Mouse (Mus musculus) myocyte (in vitro differentiated cells): Measurements from ENCODE around the gene Wnt10a. TPM values are rescaled to one million over a fixed set of nuclear protein-coding genes. Genes with fewer than 3 reads are reported as not detected.

Source experiments
- H3K27me3 ChIP-seq: one replicate; pipeline ENCODE4 v1.6.1; 2011; ENCODE audit not compliant: control insufficient read depth, insufficient read depth, insufficient read length
- H3K36me3 ChIP-seq: one replicate; pipeline ENCODE4 v1.6.1; 2011; ENCODE audit not compliant: control insufficient read depth, insufficient read depth
- H3K4me2 ChIP-seq: one replicate; pipeline ENCODE4 v1.6.1; 2011; ENCODE audit warnings: low read depth, control low read depth
- H3K4me3 ChIP-seq: one replicate; pipeline ENCODE4 v1.5.1; 2011; ENCODE audit warnings: mild to moderate bottlenecking, control low read depth, moderate library complexity
- H3K79me2 ChIP-seq: one replicate; pipeline ENCODE4 v1.6.1; 2011; ENCODE audit not compliant: control insufficient read depth, insufficient read depth
- H3ac ChIP-seq: one replicate; pipeline ENCODE4 v1.6.1; 2011; ENCODE audit not compliant: control insufficient read depth, insufficient read length
- CEBPB ChIP-seq: IDR thresholded peaks from 2 replicates; pipeline ENCODE4 v1.6.1; 2011; ENCODE audit warnings: mild to moderate bottlenecking, moderate library complexity; ENCODE audit not compliant: poor library complexity, insufficient read depth, severe bottlenecking
- E2F4 ChIP-seq: IDR thresholded peaks from one replicate; pipeline ENCODE4 v1.6.1; 2011; ENCODE audit warnings: mild to moderate bottlenecking, control low read depth, moderate library complexity; ENCODE audit not compliant: insufficient read depth
- MAX ChIP-seq: IDR thresholded peaks from one replicate; pipeline ENCODE4 v1.6.1; 2011; ENCODE audit warnings: low read depth, mild to moderate bottlenecking, control low read depth
- MYOD1 ChIP-seq, 3 experiments: IDR thresholded peaks; one replicate each; pipeline ENCODE4 v1.6.1; 2011; ENCODE audit warnings: control low read depth in 2 of 3, low read depth in 2 of 3, mild to moderate bottlenecking in 2 of 3, moderate library complexity in 1 of 3; ENCODE audit not compliant: insufficient read length in 2 of 3, control insufficient read depth in 1 of 3
- MYOG ChIP-seq, 3 experiments: IDR thresholded peaks; one replicate each; pipeline ENCODE4 v1.6.1; 2011; ENCODE audit warnings: control low read depth in 2 of 3, low read depth in 2 of 3, mild to moderate bottlenecking in 2 of 3; ENCODE audit not compliant: insufficient read length in 2 of 3, control insufficient read depth in 1 of 3, insufficient read depth in 1 of 3
- POLR2A ChIP-seq: IDR thresholded peaks from one replicate; pipeline ENCODE4 v1.6.1; 2011; ENCODE audit warnings: low read depth, mild to moderate bottlenecking, control low read depth, moderate library complexity; ENCODE audit not compliant: insufficient read length
- POLR2AphosphoS2 ChIP-seq: IDR thresholded peaks from one replicate; pipeline ENCODE4 v1.6.1; 2011; ENCODE audit warnings: low read depth, control low read depth; ENCODE audit not compliant: insufficient read length
- REST ChIP-seq: IDR thresholded peaks from one replicate; pipeline ENCODE4 v1.6.1; 2011; ENCODE audit warnings: mild to moderate bottlenecking, control low read depth, moderate library complexity; ENCODE audit not compliant: insufficient read depth, insufficient read length
- SRF ChIP-seq: IDR thresholded peaks from one replicate; pipeline ENCODE4 v1.6.1; 2011; ENCODE audit warnings: low read depth; ENCODE audit not compliant: control insufficient read depth, insufficient read length
- TCF12 ChIP-seq: IDR thresholded peaks from one replicate; pipeline ENCODE4 v1.6.1; 2011; ENCODE audit warnings: mild to moderate bottlenecking, control low read depth; ENCODE audit not compliant: poor library complexity, insufficient read depth, severe bottlenecking
- TCF3 ChIP-seq: IDR thresholded peaks from one replicate; pipeline ENCODE4 v1.6.1; 2011; ENCODE audit warnings: low read depth, control low read depth; ENCODE audit not compliant: insufficient read length
- USF1 ChIP-seq: IDR thresholded peaks from one replicate; pipeline ENCODE4 v1.6.1; 2011; ENCODE audit warnings: low read depth, mild to moderate bottlenecking, control low read depth, moderate library complexity
- polyA plus RNA-seq: library from polyadenylated mRNA; unstranded; fragments of >200 nt; fragmentation: generic; extraction: Trizol; gene quantifications from one replicate; pipeline ENCODE4 v1.2.1, GENCODE M21; 2012; ENCODE audit warnings: missing spikeins

Wnt10a gene
- polyA plus RNA-seq, 1 experiment, result 44.0 TPM

DNA sequence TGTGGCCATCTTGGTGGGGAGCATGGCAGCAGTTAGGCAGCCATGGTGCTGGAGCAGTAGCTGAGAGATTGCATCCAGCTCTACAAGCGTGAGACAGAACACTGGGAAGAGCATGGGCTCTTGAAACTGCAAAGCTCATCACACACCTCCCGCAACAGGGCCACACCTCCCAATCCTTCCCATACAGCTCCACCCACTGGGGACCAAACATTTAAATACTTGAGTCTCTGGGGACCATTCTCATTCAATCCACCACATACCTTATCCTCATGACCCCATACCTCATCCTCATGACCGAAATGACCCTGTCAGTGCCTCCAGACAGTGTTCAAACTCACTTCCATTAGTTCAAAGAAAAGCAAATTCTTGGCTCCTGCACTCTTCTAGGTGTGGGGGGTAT lies 41.9 kb downstream of the Wnt10a start:
- Histone ChIP-seq H3K4me2 (no peak overlapping the region), H3K4me3 (no peak overlapping the region), H3K36me3 (no peaks in the 10 kb centered on the region), H3ac (no peak overlapping the region), H3K27me3 (peaks cover 30% of the 10 kb centered on the region), H3K79me2 (no peaks in the 10 kb centered on the region)
- no peak for TF ChIP-seq USF1
- no peak for TF ChIP-seq MAX
- TF ChIP-seq POLR2AphosphoS2, result no peak
- no peak for TF ChIP-seq MYOG (IDR thresholded peaks at IDR 0.05; ENCODE audit: control insufficient read depth in 1 of 3, insufficient read depth in 1 of 3, insufficient read length in 2 of 3, low read depth in 2 of 3)
- TF ChIP-seq CEBPB, result no peak
- no peak for TF ChIP-seq MYOD1 (IDR thresholded peaks at IDR 0.05; ENCODE audit: control insufficient read depth in 1 of 3, insufficient read length in 2 of 3, low read depth in 2 of 3)
- no peak for TF ChIP-seq TCF3
- TF ChIP-seq REST, result no peak
- TF ChIP-seq E2F4, result no peak
- TF ChIP-seq SRF, result no peak
- no peak for TF ChIP-seq POLR2A
- no peak for TF ChIP-seq TCF12

DNA sequence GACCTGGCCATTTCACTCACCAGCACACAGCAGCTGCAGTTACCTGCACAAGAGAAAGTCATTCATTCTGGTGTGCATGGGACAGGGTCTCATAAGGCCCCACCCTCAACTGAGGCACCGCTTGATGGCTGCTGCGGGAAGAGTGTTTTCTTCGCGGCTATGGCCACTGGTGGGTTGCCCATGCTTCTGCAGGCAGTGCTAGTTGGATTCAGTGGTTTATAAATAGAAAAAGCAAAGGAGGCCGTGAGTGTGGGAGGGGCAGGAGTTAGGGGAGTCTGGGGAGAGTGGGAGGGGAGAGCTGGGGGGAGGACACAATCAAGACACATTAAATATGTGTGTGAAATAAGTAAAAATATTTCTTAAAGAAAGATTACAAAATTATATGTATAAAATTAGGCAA lies 51.8 kb downstream of the Wnt10a start:
- H3ac ChIP-seq, result no peak overlapping the region
- no peaks in the 10 kb centered on the region for H3K79me2 ChIP-seq
- TF ChIP-seq REST (no peak), POLR2A (no peak), MYOD1 (IDR thresholded peaks at IDR 0.05; ENCODE audit: control insufficient read depth in 1 of 3, insufficient read length in 2 of 3, low read depth in 2 of 3) (no peak), MYOG (IDR thresholded peaks at IDR 0.05; ENCODE audit: control insufficient read depth in 1 of 3, insufficient read depth in 1 of 3, insufficient read length in 2 of 3, low read depth in 2 of 3) (no peak)
- peaks cover 48% of the 10 kb centered on the region for H3K27me3 ChIP-seq
- H3K36me3 ChIP-seq, result no peaks in the 10 kb centered on the region
- H3K4me2 ChIP-seq, result no peak overlapping the region
- no peak overlapping the region for H3K4me3 ChIP-seq

DNA sequence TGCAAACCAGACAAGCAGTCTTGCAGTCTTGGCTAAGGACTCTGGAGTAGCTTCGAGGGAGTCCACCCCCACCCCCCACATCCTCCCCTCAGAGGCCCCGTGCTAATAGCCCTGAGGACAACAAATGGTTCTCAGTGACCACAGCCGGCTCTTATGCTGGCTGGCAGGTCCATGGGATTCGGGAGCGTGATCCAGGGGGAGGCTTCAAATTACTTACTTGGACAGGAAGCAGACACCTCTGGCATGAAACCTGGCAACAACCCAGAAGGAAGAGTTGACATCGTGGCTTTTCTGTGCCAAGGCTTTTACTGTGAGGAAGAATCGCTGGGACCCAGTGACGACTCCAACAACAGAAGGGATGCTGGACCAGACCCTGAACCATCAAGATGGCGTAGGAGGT lies 55.0 kb downstream of the Wnt10a start:
- H3K79me2 ChIP-seq, result no peaks in the 10 kb centered on the region
- H3K4me2 ChIP-seq, result no peak overlapping the region
- TF ChIP-seq POLR2AphosphoS2 (no peak), REST (no peak), MAX (no peak), TCF12 (no peak), CEBPB (no peak), POLR2A (no peak), SRF (no peak), E2F4 (no peak), MYOD1 (IDR thresholded peaks at IDR 0.05; ENCODE audit: control insufficient read depth in 1 of 3, insufficient read length in 2 of 3, low read depth in 2 of 3) (no peak), MYOG (IDR thresholded peaks at IDR 0.05; ENCODE audit: control insufficient read depth in 1 of 3, insufficient read depth in 1 of 3, insufficient read length in 2 of 3, low read depth in 2 of 3) (no peak), USF1 (no peak), TCF3 (no peak)
- no peak overlapping the region for H3ac ChIP-seq
- H3K4me3 ChIP-seq, result no peak overlapping the region
- H3K27me3 ChIP-seq, result peaks cover 62% of the 10 kb centered on the region
- H3K36me3 ChIP-seq, result no peaks in the 10 kb centered on the region

DNA sequence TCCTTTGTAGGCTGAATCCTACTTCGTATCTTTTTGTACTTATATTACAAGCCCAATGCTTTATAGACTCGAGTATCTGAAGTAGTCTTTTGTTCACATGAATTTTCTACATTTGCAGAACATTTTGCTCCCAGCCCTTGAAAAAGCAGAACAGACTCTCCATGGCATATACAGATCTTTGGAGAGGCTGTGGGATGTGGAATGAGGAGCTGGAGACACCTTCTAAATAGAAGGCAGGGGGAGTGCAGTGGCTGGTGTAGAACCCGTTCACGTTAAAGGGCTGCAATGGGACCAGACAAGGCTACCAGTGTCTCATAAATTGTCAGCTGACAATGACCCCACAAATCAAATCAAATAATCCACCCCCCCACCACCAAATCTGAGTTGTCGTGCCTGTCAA lies 57.6 kb downstream of the Wnt10a start:
- H3K27me3 ChIP-seq, result peaks cover 71% of the 10 kb centered on the region
- H3K79me2 ChIP-seq, result no peaks in the 10 kb centered on the region
- no peak overlapping the region for H3K4me2 ChIP-seq
- H3ac ChIP-seq, result no peak overlapping the region
- no peak overlapping the region for H3K4me3 ChIP-seq
- TF ChIP-seq MYOG (IDR thresholded peaks at IDR 0.05; ENCODE audit: control insufficient read depth in 1 of 3, insufficient read depth in 1 of 3, insufficient read length in 2 of 3, low read depth in 2 of 3) (no peak), TCF3 (no peak), SRF (no peak), POLR2A (no peak), REST (no peak), E2F4 (no peak), TCF12 (no peak), USF1 (no peak), CEBPB (no peak), MYOD1 (IDR thresholded peaks at IDR 0.05; ENCODE audit: control insufficient read depth in 1 of 3, insufficient read length in 2 of 3, low read depth in 2 of 3) (no peak), POLR2AphosphoS2 (no peak), MAX (no peak)
- no peaks in the 10 kb centered on the region for H3K36me3 ChIP-seq

DNA sequence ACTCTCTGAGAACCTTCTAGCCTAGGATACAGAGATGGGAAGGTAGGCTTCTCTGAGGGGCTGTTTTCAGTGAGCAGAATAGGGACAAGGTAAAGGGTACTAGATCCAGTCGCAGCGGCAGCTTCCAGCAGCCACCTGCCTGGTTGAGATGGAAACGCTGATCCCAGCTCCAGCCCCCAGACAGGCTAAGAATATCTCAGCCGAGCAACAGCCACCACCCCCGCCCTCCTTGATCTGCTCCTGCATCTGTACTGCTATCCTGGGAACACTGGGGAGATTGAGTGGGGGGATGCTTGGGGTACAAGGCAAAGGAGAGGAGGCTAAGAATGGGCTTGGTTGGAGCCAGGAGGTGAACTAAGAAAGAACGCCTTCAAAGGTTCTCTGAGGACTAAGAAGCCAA lies 58.9 kb downstream of the Wnt10a start:
- no peak for TF ChIP-seq REST
- no peak for TF ChIP-seq TCF12
- TF ChIP-seq TCF3, result no peak
- no peak for TF ChIP-seq POLR2A
- no peak for TF ChIP-seq USF1
- TF ChIP-seq E2F4, result no peak
- no peak for TF ChIP-seq MYOG (IDR thresholded peaks at IDR 0.05; ENCODE audit: control insufficient read depth in 1 of 3, insufficient read depth in 1 of 3, insufficient read length in 2 of 3, low read depth in 2 of 3)
- TF ChIP-seq CEBPB, result no peak
- TF ChIP-seq POLR2AphosphoS2, result no peak
- TF ChIP-seq SRF, result no peak
- no peak for TF ChIP-seq MYOD1 (IDR thresholded peaks at IDR 0.05; ENCODE audit: control insufficient read depth in 1 of 3, insufficient read length in 2 of 3, low read depth in 2 of 3)
- no peak for TF ChIP-seq MAX
- H3K27me3 ChIP-seq, result peaks cover 76% of the 10 kb centered on the region
- no peaks in the 10 kb centered on the region for H3K36me3 ChIP-seq
- H3K4me3 ChIP-seq, result no peak overlapping the region
- no peaks in the 10 kb centered on the region for H3K79me2 ChIP-seq
- H3K4me2 ChIP-seq, result no peak overlapping the region
- H3ac ChIP-seq, result no peak overlapping the region
